Mouse (Mus musculus): ENCODE results near the gene Reg4. TPM values are rescaled to one million over a fixed set of nuclear protein-coding genes. Genes with fewer than 3 reads are reported as not detected.

Gene Reg4
- polyA plus RNA-seq, 1 experiment from 2014 or later, result not detected

DNA sequence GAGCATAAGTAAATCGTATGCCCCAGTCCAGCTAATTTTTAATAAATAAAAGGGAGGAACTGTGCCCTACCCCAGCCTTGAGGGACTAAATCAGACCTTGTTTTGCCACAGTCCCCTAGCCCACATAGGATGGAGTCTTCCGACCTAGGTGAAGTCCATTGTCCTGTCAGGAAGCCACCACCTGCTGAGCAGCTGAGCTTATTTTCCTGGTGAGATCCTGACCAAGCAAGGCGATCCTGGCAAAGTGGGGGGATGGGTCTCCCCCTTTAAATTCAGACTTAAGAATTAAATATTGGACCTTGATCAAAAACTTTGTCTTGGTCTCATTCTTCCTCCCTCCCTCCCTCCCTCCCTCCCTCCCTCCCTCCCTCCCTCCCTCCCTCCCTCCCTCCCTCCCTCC lies 5.7 kb upstream of the Reg4 start:
- WGBS, result 69% methylated on average over 3 of the region's 3 CpGs
- no peaks in the 10 kb centered on the region for H3K9me3 ChIP-seq
- no peak overlapping the region for H3K4me2 ChIP-seq
- ATAC-seq (ENCODE audit: low read depth), result no peak
- no peaks in the 10 kb centered on the region for H3K27me3 ChIP-seq
- no peak overlapping the region for H3K27ac ChIP-seq (replicated peaks)
- no peak overlapping the region for H3K9ac ChIP-seq
- no peak overlapping the region for H3K4me3 ChIP-seq
- H3K4me1 ChIP-seq (replicated peaks), result peaks cover 3% of the 10 kb centered on the region; the same call in 1 of the 2 replicates
- no peaks in the 10 kb centered on the region for H3K36me3 ChIP-seq

DNA sequence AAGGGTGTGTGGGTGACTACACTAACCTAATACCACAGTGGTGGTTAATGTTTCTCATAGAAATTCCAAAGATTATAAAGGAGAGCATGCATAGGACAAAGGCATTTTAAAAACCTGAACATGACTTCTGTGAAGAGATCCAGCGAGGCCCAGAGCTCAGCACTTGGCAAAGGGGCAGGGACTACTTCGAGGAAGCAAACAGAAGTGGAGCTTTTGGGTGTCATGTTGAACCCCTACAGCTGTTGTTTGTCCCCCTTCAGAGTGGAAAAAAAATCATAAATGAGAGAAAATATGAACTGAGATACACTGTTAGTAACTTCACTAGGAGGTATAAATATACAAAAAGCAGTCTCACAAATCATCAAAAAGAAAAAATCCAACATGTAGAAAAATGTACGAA lies 1.3 kb downstream of the Reg4 start:
- H3K9me3 ChIP-seq, result no peaks in the 10 kb centered on the region
- WGBS, result 91% methylated on average over 3 of the region's 3 CpGs
- H3K9ac ChIP-seq, result no peak overlapping the region
- no peaks in the 10 kb centered on the region for H3K27me3 ChIP-seq
- no peak overlapping the region for H3K4me3 ChIP-seq
- no peaks in the 10 kb centered on the region for H3K36me3 ChIP-seq
- H3K4me1 ChIP-seq (replicated peaks), result 0 out of 2 replicates have a peak, but pooled peaks cover 4% of the 10 kb centered on the region
- H3K4me2 ChIP-seq, result no peak overlapping the region
- no peak for ATAC-seq (ENCODE audit: low read depth)
- no peak overlapping the region for H3K27ac ChIP-seq (replicated peaks)

DNA sequence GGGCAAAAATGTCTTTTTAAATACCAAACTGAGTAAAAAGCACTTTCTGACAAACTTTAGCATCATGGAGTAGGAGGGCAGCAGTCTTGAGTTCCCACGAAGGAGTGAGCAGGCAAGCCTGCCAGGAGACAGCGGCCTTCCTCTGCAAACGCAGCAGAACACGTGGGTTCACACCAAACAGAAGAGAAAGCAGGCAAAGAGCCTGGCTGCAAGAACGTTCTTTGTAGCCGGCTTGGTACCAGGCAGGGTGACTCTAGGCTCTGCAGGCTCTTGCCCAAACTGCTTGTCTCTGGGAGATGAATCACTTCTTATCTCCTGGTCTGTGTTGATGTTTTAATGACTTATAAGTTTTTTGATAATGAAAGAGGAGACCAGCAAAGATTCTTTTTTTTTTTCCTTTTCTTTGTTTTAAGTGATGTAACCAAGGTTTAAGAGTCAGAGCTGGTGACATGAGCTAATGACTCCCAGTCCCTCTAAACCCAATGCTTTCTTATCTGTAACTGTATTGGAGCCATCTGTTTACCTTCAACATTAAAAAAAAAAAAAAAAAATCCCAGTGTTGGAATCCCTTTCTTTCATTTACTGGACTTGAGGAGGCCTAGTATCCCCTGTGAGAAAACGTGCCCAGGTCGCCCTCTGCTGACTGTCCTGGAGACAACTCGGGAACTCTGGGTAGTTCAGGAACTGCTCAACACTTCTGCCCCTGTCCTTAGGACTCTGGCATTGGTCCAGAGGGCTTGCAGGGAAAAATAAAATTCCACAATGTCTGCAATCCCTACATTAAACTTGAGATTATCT lies 2.0 kb downstream of the Reg4 start:
- Histone ChIP-seq H3K36me3 (no peaks in the 10 kb centered on the region), H3K27ac (replicated peaks) (no peak overlapping the region), H3K4me2 (no peak overlapping the region), H3K9me3 (no peaks in the 10 kb centered on the region), H3K4me1 (replicated peaks) (0 out of 2 replicates have a peak, but pooled peaks cover 4% of the 10 kb centered on the region), H3K27me3 (no peaks in the 10 kb centered on the region), H3K4me3 (no peak overlapping the region), H3K9ac (no peak overlapping the region)
- peak; percentile 86 for ATAC-seq (ENCODE audit: low read depth)
- WGBS, result 18% methylated on average over 9 of the region's 9 CpGs

DNA sequence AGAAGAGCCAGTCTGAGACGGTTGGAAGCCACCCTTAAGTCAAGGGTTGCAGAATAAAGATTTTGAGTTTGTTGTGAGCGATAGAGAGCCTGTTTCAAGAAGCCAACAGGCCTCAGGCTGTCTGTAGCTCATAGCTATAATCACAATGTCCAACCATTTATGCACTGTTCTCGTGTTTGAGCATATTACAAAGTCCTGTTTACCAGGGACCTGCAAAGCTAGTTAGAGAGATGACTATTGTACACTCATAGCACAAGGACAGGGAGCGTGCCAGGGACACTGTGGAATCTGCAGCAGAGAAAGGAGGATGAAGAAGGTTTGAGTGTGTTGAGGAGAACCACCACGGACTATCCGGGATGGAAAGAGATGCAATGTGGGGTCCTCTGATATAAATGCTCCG lies 3.0 kb downstream of the Reg4 start:
- H3K9ac ChIP-seq, result no peak overlapping the region
- 91% methylated on average over 7 of the region's 7 CpGs for WGBS
- no peak overlapping the region for H3K4me3 ChIP-seq
- ATAC-seq (ENCODE audit: low read depth), result no peak
- H3K4me1 ChIP-seq (replicated peaks), result 0 out of 2 replicates have a peak, but pooled peaks cover 4% of the 10 kb centered on the region
- H3K36me3 ChIP-seq, result no peaks in the 10 kb centered on the region
- H3K9me3 ChIP-seq, result no peaks in the 10 kb centered on the region
- H3K4me2 ChIP-seq, result no peak overlapping the region
- H3K27ac ChIP-seq (replicated peaks), result no peak overlapping the region
- H3K27me3 ChIP-seq, result no peaks in the 10 kb centered on the region

DNA sequence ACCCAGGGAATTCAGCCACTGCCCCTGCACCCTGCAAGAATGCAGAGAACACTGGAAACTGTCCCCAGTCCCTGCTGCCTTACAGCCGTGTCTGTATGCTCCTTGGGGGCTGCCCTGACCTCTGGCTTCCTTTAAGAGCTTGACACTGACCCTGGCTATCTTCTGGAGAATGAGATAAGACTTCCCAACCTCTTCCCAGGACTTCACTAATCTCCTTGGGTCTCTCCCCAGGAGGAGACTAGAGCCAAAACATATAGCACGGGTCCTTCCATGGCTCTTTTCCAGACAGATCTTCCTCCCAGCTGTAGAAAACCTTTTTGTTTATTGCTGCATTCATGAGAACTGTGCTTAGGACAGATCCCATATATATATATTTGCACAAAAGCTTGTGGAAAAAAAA lies 3.8 kb downstream of the Reg4 start:
- Histone ChIP-seq H3K9ac (no peak overlapping the region), H3K4me3 (no peak overlapping the region), H3K4me1 (replicated peaks) (0 out of 2 replicates have a peak, but pooled peaks cover 4% of the 10 kb centered on the region), H3K9me3 (no peaks in the 10 kb centered on the region), H3K4me2 (no peak overlapping the region), H3K27me3 (no peaks in the 10 kb centered on the region), H3K36me3 (no peaks in the 10 kb centered on the region), H3K27ac (replicated peaks) (no peak overlapping the region)
- WGBS, result 71% methylated on average over 2 of the region's 2 CpGs
- no peak for ATAC-seq (ENCODE audit: low read depth)

DNA sequence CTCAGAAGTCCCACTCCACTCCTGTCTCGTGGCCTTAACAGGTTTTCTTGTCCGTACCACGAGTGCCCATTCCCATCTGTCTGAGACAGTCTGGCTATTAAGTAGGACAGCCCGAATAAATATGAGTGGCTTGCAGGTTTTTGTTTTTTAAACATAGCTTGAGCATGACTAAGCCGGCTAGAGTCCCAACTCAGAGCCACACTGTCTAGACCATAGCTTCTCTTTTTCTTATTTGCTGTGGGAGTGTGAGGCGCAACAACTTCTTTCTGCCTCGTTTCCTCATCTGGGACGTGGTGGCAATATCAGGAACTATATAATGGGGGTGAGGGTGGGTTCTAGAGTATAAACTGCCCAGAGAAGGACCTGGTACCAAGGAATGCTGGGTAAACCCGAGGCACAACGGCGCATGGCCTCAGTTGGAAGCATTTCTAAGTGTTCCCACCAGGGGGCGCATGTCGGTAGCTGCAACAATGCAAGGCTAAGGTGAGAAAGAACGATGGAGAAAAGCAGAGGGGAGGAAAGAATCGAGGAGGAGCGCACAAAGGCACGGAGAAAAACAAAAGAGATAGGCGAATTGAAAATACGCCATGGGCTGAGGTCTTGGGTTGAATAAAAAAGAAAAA lies 5.1 kb downstream of the Reg4 start:
- Histone ChIP-seq H3K4me3 (no peak overlapping the region), H3K9ac (no peak overlapping the region), H3K36me3 (no peaks in the 10 kb centered on the region), H3K27ac (replicated peaks) (no peak overlapping the region), H3K4me2 (no peak overlapping the region), H3K9me3 (no peaks in the 10 kb centered on the region), H3K4me1 (replicated peaks) (0 out of 2 replicates have a peak, but pooled peaks cover 4% of the 10 kb centered on the region), H3K27me3 (no peaks in the 10 kb centered on the region)
- 37% methylated on average over 19 of the region's 19 CpGs for WGBS
- ATAC-seq (ENCODE audit: low read depth), result peak; percentile 59

DNA sequence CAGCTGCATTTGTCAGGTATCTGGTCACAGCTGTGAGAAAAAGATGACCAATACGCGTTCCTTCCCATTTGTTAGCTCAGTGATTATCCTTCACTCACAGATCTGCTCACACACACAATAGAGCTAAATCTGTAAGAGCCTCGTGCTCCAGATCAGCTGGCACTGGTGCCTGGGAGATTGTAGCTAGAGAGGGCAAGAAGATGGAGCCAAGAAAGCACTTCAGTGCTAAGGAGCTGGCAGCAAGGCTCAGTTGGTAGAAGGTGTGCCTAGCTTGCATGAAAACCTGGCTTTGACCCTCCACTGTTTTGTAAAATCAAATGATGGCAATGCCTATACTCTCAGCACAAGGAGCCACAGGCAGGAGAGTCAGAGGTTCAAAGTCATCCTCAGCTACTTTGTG lies 5.8 kb downstream of the Reg4 start:
- Histone ChIP-seq H3K4me1 (replicated peaks) (0 out of 2 replicates have a peak, but pooled peaks cover 4% of the 10 kb centered on the region), H3K4me2 (no peak overlapping the region), H3K36me3 (no peaks in the 10 kb centered on the region), H3K4me3 (no peak overlapping the region), H3K9ac (no peak overlapping the region), H3K27me3 (no peaks in the 10 kb centered on the region), H3K27ac (replicated peaks) (no peak overlapping the region), H3K9me3 (no peaks in the 10 kb centered on the region)
- WGBS, result 78% methylated on average over 3 of the region's 3 CpGs
- no peak for ATAC-seq (ENCODE audit: low read depth)

DNA sequence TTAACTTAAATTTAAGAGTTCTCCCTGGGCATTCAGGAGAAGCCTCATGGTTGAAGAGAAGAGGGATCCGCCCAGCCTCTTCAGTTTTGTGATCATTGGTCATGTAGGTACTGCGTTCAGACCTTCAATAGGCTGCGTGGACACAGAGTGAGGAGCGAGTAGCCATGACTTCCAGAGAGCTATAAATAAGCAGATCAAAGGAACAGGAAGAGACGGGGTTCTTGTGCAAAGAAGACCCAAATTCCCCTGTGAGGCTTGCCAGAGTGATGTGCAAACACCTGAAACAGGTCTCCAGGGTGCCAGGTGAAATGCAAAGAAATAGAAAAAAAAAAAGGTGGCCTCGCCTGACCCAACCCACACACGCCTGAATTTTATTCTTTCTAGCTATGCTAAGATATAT lies 8.0 kb downstream of the Reg4 start:
- Histone ChIP-seq H3K4me1 (replicated peaks) (no peaks in the 10 kb centered on the region), H3K9ac (no peak overlapping the region), H3K36me3 (no peaks in the 10 kb centered on the region), H3K9me3 (no peaks in the 10 kb centered on the region), H3K4me2 (no peak overlapping the region), H3K27me3 (no peaks in the 10 kb centered on the region), H3K27ac (replicated peaks) (no peak overlapping the region), H3K4me3 (no peak overlapping the region)
- no peak for ATAC-seq (ENCODE audit: low read depth)
- 75% methylated on average over 7 of the region's 7 CpGs for WGBS

DNA sequence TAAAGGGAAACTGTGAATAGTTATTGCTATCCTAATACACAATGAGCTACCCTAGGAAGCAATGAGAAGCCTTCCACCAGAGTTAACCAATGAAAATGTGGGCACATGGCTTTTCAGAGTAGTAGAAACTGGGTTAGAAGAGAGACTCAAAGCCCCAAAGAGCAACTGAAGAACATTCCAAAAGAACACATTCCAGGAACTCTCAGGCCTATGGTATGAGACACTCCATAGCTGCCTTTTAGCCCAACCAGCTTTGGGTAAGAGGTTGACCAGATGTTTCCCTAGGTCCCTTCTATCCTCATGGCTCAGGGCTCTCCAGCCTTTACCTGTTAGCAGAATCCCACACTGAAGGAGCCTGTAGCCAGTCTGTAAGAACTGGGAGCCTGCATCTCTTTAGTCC lies 11.5 kb downstream of the Reg4 start:
- H3K9me3 ChIP-seq, result no peaks in the 10 kb centered on the region
- H3K4me2 ChIP-seq, result no peak overlapping the region
- H3K27ac ChIP-seq (replicated peaks), result no peak overlapping the region
- H3K4me1 ChIP-seq (replicated peaks), result no peaks in the 10 kb centered on the region
- no peak for ATAC-seq (ENCODE audit: low read depth)
- no peaks in the 10 kb centered on the region for H3K36me3 ChIP-seq
- H3K4me3 ChIP-seq, result no peak overlapping the region
- H3K27me3 ChIP-seq, result no peaks in the 10 kb centered on the region
- no peak overlapping the region for H3K9ac ChIP-seq

DNA sequence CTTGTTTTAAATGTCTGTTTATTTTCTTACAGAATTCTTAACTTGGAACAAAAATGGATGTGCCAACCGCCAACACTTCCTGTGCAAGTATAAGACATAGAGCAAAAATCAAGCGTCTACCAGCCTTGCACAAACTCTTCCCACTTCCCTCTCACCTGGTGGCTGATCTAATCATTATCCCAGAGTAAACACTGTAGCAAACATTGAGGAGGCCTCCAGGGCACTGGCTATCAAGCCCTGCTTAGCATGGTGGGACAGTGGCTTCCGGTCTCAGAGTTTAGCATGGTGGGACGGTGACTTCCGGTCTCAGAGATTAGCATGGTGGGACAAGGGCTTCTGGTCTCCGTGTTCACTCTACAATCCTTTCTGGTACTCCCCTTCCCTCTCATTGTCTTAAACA lies 14.3 kb downstream of the Reg4 start:
- Histone ChIP-seq H3K9me3 (no peaks in the 10 kb centered on the region), H3K27me3 (no peaks in the 10 kb centered on the region), H3K4me1 (replicated peaks) (no peaks in the 10 kb centered on the region), H3K9ac (no peak overlapping the region), H3K27ac (replicated peaks) (no peak overlapping the region), H3K4me3 (no peak overlapping the region), H3K36me3 (no peaks in the 10 kb centered on the region), H3K4me2 (no peak overlapping the region)
- ATAC-seq (ENCODE audit: low read depth), result no peak
- 93% methylated on average over 6 of the region's 6 CpGs for WGBS

DNA sequence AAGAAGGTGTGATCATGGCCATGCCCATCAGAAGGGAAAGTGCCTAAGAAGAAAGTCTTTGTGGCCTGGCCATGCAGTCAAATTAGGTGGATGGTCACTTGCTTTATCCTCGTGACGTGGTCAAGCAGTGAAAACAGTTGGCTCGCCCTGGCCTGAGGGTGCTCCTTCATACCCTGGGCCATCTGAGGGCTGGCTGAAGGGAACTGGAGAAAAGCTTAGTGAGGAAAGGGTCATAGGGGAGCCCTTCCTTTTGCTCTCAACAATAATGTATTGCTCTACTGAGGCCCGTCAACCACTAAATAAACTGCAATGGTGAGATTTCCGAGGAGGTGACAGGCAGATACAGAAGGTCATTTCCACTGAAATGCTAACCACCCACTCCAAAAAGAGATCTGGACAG lies 15.3 kb downstream of the Reg4 start:
- 46% methylated on average over 5 of the region's 5 CpGs for WGBS
- Histone ChIP-seq H3K4me2 (no peak overlapping the region), H3K27ac (replicated peaks) (no peak overlapping the region), H3K4me3 (no peak overlapping the region), H3K4me1 (replicated peaks) (no peaks in the 10 kb centered on the region), H3K9me3 (no peaks in the 10 kb centered on the region), H3K36me3 (no peaks in the 10 kb centered on the region), H3K9ac (no peak overlapping the region), H3K27me3 (no peaks in the 10 kb centered on the region)
- no peak for ATAC-seq (ENCODE audit: low read depth)

DNA sequence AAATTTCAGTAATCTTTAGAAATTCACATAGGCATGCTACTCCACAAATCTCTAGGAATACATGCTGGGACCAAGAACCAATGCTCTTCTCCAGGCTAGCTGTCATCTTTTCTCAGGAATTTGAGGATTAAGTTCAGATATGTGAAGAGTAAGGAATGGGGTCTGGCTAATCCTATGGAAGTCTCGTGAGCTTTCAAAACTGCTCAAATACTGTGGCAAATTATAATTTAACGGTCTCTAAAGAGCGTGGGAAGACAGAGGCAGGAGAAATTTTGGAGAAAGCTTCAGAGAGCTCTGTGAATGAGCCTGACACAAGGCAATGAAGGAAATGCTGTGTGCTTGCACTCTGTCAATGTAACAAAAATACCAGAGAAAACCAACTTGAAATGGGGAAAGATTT lies 16.2 kb downstream of the Reg4 start:
- no peaks in the 10 kb centered on the region for H3K9me3 ChIP-seq
- no peak overlapping the region for H3K9ac ChIP-seq
- H3K27ac ChIP-seq (replicated peaks), result no peak overlapping the region
- H3K4me3 ChIP-seq, result no peak overlapping the region
- no peaks in the 10 kb centered on the region for H3K36me3 ChIP-seq
- ATAC-seq (ENCODE audit: low read depth), result no peak
- no peaks in the 10 kb centered on the region for H3K4me1 ChIP-seq (replicated peaks)
- 48% methylated on average over 3 of the region's 3 CpGs for WGBS
- H3K27me3 ChIP-seq, result no peaks in the 10 kb centered on the region
- H3K4me2 ChIP-seq, result no peak overlapping the region

DNA sequence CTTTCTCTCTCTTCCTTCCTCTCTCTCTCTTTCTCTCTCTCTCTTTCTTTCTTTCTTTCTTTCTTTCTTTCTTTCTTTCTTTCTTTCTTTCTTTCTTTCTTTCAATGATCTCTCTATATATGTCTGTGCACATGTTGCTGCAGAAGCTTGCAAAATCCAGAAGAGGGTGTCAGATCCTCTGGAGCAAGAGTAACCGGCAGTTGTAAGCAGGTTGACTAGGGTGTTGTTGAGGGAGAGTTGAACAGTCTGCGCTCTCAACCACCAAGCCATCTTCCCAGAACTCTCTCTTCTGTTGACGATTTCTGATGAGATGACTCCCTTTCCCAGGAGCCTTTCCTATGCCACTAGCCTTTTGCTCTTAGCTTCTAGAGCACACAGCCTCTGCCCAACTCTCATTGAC lies 20.1 kb downstream of the Reg4 start:
- H3K4me1 ChIP-seq (replicated peaks), result no peaks in the 10 kb centered on the region; the same call in 1 of the 2 replicates
- H3K27ac ChIP-seq (replicated peaks), result no peak overlapping the region
- WGBS, result 90% methylated on average over 3 of the region's 3 CpGs
- H3K9ac ChIP-seq, result no peak overlapping the region
- no peak overlapping the region for H3K4me2 ChIP-seq
- H3K4me3 ChIP-seq, result no peak overlapping the region
- H3K27me3 ChIP-seq, result no peaks in the 10 kb centered on the region
- no peaks in the 10 kb centered on the region for H3K36me3 ChIP-seq
- H3K9me3 ChIP-seq, result no peaks in the 10 kb centered on the region
- no peak for ATAC-seq (ENCODE audit: low read depth)
